Mouse (Mus musculus): ENCODE measurements around the gene Tirap. TPM values are rescaled to one million over a fixed set of nuclear protein-coding genes. Genes with fewer than 3 reads are reported as not detected.

Tirap gene
- polyA plus RNA-seq, 1 experiment from 2014 or later, result 14.1 TPM

DNA sequence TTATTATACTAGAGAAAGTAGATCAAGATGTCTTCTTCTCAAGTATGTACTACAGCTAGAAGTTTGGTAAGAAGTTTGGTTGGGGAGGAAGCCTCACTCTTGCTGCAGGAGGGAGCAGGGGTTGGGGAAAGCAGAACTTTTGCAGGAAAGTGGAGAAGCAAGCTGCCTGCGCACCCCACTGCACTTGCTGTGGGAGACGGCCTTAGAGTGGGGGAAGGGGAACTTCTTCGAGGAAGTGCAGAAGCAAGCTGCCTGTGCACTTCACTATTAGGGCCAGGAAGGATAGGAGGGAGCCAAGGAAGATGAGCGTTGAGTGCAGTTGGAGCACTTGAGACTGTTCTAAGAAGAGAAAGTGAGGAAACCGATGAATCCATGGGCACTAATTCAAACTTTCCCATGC is 16.7 kb downstream of the Tirap start:
- Histone ChIP-seq H3K9me3 (ENCODE audit: control insufficient read depth, low read length) (no peaks in the 10 kb centered on the region), H3K27me3 (replicated peaks; ENCODE audit: control insufficient read depth, insufficient read depth, low read length) (no peaks in the 10 kb centered on the region), H3K36me3 (ENCODE audit: control insufficient read depth, insufficient read depth, low read length) (peaks cover 18% of the 10 kb centered on the region), H3K9ac (ENCODE audit: low read length) (no peak overlapping the region), H3K4me1 (replicated peaks; ENCODE audit: control insufficient read depth, insufficient read depth, low read length) (no peaks in the 10 kb centered on the region), H3K4me2 (ENCODE audit: low read length) (no peak overlapping the region), H3K4me3 (ENCODE audit: low read depth, low read length) (no peak overlapping the region), H3K27ac (ENCODE audit: low read depth) (no peak overlapping the region)
- no peak for ATAC-seq (replicated peaks; ENCODE audit: low FRiP score, low TSS enrichment, low read depth)
- 70% methylated on average over 5 of the region's 5 CpGs for WGBS
- DNase-seq (ENCODE audit: low spot score), result no peak

DNA sequence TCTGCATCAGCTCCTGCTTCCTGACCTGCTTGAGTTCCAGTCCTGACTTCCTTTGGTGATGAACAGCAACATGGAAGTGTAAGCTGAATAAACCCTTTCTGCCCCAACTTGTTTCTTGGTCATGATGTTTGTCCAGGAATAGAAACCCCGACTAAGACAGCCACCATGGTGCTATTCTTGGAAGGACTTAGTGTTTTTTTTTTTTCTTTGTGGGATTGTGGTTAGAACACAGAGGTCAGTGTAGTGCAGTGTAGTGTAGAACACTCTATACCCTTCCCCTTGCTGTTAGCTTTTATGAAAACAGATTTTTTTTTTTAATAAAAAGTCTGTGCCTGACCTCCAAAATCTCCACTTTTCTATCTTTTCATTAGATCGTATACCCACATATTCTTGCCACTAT is 17.3 kb downstream of the Tirap start:
- Histone ChIP-seq H3K4me2 (ENCODE audit: low read length) (no peak overlapping the region), H3K27me3 (replicated peaks; ENCODE audit: control insufficient read depth, insufficient read depth, low read length) (no peaks in the 10 kb centered on the region), H3K9me3 (ENCODE audit: control insufficient read depth, low read length) (no peaks in the 10 kb centered on the region), H3K27ac (ENCODE audit: low read depth) (no peak overlapping the region), H3K4me1 (replicated peaks; ENCODE audit: control insufficient read depth, insufficient read depth, low read length) (no peaks in the 10 kb centered on the region), H3K9ac (ENCODE audit: low read length) (no peak overlapping the region), H3K36me3 (ENCODE audit: control insufficient read depth, insufficient read depth, low read length) (peaks cover 13% of the 10 kb centered on the region; the same call in 1 of the 2 replicates), H3K4me3 (ENCODE audit: low read depth, low read length) (no peak overlapping the region)
- ATAC-seq (replicated peaks; ENCODE audit: low FRiP score, low TSS enrichment, low read depth), result no peak
- no peak for DNase-seq (ENCODE audit: low spot score)
- WGBS, result 83% methylated on average over 2 of the region's 2 CpGs

DNA sequence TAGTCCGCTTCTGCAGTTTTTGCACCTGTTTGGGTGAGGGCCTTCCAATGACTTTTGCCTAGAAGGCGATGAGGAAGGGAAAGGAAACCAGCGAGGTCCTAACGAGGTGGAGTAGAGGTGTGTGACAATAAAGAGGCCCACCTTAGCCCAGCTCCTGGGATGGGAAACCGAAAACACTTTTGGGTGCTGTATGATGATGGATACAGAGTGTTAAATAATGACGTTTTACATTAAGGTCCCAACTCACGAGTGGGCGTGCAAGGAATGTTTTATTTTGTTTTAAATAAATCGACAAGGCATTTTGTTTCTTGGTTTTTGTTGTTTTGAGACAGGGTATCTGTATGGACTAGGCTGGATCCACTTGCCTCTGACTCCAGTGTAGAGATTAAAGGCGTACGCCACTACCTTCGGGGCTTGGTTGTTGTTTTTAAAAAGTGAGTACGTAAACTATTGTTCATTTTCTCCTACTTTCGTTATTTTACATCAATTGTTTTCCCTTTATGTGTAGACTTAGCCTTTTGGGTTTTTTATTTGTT is 23.9 kb downstream of the Tirap start:
- 51% methylated on average over 14 of the region's 14 CpGs for WGBS
- Histone ChIP-seq H3K9ac (ENCODE audit: low read length) (no peak overlapping the region; the same call in 1 of the 2 replicates), H3K27ac (ENCODE audit: low read depth) (no peak overlapping the region), H3K36me3 (ENCODE audit: control insufficient read depth, insufficient read depth, low read length) (no peaks in the 10 kb centered on the region), H3K27me3 (replicated peaks; ENCODE audit: control insufficient read depth, insufficient read depth, low read length) (no peaks in the 10 kb centered on the region), H3K4me2 (ENCODE audit: low read length) (peak overlapping the region; percentile 97), H3K4me1 (replicated peaks; ENCODE audit: control insufficient read depth, insufficient read depth, low read length) (peaks cover 12% of the 10 kb centered on the region), H3K4me3 (ENCODE audit: low read depth, low read length) (peak overlapping the region; percentile 64), H3K9me3 (ENCODE audit: control insufficient read depth, low read length) (no peaks in the 10 kb centered on the region)
- ATAC-seq (replicated peaks; ENCODE audit: low FRiP score, low TSS enrichment, low read depth) (peak; percentile 12; the same call in 1 of the 2 replicates), DNase-seq (ENCODE audit: low spot score) (no peak)

DNA sequence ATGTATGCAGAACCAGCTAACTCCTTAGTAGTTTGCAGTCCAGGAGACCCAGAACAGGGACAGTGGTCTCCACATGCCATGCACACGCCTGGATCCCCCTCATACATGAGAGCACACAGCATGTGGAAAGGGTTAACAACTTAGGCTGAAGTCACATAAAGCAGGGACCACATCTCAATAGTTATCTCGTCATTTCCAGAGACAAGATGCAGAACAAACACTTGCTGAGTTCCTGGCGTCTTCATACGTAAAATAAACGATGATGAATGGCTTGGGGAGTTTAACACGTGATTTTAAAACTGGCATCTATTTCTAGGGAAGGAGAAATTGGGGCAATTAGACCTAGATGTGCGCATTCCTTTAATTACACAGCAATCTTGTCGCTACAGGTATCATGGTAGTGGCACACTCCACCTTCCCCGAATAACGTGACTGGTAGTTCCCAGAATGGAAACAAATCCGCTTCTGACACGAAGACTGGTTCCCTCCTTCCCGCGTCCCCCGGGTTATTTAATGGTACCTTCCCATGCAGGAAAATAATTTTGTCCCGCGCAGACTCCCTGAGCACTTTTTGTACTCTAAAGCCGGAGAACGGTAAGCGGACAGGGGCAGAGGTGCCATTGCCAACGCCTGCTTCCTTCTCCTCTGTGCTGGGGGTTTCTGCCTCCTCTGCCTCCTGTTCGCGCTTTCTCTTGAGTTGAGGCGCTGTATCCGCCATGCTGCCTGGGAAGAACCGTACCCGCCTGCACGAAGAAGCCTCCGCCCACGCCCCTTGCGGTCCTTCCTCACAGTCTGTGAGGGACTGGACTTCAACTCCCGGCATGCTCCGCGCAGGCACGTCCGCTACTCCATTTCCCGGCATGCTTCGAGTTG is 24.6 kb downstream of the Tirap start, which contains the start of gene Dcps:
Gene Dcps, minus strand, starts transcription at position 811 of the 873 bp plus-strand sequence.
- peak within 1 kb of the TSS; percentile 64 for H3K4me3 ChIP-seq (ENCODE audit: low read depth, low read length)
- H3K9me3 ChIP-seq (ENCODE audit: control insufficient read depth, low read length), result no peaks in the 10 kb centered on the region
- H3K27ac ChIP-seq (ENCODE audit: low read depth), result peak within 1 kb of the TSS; percentile 70; the same call in 1 of the 2 replicates
- H3K27me3 ChIP-seq (replicated peaks; ENCODE audit: control insufficient read depth, insufficient read depth, low read length), result no peaks in the 10 kb centered on the region
- ATAC-seq (replicated peaks; ENCODE audit: low FRiP score, low TSS enrichment, low read depth) (peak; percentile 99), DNase-seq (ENCODE audit: low spot score) (peak; percentile 97)
- peaks cover 2% of the 10 kb centered on the region; the same call in 1 of the 2 replicates for H3K36me3 ChIP-seq (ENCODE audit: control insufficient read depth, insufficient read depth, low read length)
- H3K9ac ChIP-seq (ENCODE audit: low read length), result peak within 1 kb of the TSS; percentile 63
- peak within 1 kb of the TSS; percentile 97 for H3K4me2 ChIP-seq (ENCODE audit: low read length)
- H3K4me1 ChIP-seq (replicated peaks; ENCODE audit: control insufficient read depth, insufficient read depth, low read length), result peaks cover 12% of the 10 kb centered on the region
- WGBS, result under 1% methylated on average over 38 of the region's 38 CpGs

DNA sequence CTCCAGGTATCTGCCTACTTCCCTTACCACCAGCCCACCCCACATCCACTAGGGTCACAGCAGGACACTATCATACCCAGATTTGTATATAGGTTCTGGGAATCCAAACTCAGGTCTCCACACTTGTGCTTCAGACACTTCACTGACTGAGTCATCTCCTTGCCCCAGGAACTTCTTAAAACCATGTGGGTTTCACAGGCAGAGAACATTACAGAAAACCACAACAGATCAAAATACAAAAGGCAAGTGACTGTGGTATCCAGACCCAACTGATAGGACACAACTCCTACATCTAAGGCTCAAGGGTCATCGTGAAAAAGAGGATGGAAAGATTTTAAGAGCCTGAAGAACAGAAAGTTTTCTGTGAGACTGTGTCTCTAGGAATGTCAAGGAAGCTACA is 26.8 kb downstream of the Tirap start:
- peaks cover 12% of the 10 kb centered on the region for H3K4me1 ChIP-seq (replicated peaks; ENCODE audit: control insufficient read depth, insufficient read depth, low read length)
- H3K4me3 ChIP-seq (ENCODE audit: low read depth, low read length), result no peak overlapping the region
- peaks cover 17% of the 10 kb centered on the region; the same call in 1 of the 2 replicates for H3K36me3 ChIP-seq (ENCODE audit: control insufficient read depth, insufficient read depth, low read length)
- no peaks in the 10 kb centered on the region for H3K9me3 ChIP-seq (ENCODE audit: control insufficient read depth, low read length)
- 88% methylated on average over 1 of the region's 1 CpGs for WGBS
- H3K27me3 ChIP-seq (replicated peaks; ENCODE audit: control insufficient read depth, insufficient read depth, low read length), result no peaks in the 10 kb centered on the region
- H3K27ac ChIP-seq (ENCODE audit: low read depth), result no peak overlapping the region
- ATAC-seq (replicated peaks; ENCODE audit: low FRiP score, low TSS enrichment, low read depth) (no peak), DNase-seq (ENCODE audit: low spot score) (no peak)
- no peak overlapping the region for H3K9ac ChIP-seq (ENCODE audit: low read length)
- H3K4me2 ChIP-seq (ENCODE audit: low read length), result no peak overlapping the region

DNA sequence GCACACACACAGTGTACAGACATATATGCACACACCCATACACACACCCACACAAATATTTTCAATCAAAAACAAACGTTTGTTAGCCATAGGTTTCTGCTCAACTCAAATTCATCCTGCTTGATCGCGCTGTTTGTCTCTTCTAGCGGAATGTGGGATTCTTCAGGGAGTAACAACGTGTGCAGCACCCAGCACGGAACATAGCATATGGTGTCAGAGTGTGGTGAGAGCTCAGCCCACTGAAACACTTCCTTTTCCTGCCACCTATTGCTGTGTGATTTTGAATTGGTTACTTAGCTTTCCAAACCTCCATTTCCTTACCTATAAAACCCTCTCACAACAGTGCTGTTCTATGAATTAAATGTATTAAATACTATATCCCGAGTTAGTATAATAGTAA is 30.0 kb downstream of the Tirap start:
- WGBS, result 90% methylated on average over 7 of the region's 7 CpGs

DNA sequence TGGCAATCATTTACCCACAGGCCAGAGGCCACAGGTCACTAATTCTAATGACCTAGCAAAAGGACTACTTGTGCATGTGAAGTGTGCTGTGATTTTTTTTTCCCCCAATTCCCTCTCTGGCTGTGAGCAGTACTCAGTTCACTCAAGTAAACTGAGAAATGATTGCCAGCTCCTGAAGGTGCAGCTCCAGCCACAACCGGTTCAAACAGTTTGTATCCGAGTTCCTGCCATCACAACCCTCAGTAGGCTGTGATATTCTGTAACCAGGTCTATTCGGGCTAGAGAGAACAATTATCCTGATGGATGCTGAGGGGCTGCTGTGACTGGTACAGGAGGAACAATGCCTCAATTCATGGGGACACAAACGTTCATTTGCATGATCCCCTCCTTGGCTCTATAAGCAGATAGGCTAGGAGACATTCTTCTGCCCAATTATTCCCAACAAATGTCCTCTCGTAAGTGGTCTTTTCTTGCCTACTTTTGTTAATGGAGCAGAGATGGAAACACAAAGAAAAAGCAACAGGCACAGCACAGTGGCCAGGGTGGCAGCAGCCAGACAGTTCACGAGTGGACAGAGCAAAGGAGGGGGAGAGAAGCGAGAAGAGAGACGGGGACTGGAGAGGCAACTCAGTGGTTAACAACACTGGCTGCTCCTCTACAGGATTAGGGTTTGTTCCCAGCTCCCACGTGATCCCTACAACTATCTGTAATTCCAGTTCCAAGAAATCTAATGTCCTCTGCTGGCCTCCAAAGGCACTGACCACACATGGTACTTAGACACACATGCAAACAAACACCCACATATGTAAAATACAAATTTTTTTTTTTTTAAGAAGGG is 33.1 kb downstream of the Tirap start:
- Histone ChIP-seq H3K4me1 (replicated peaks; ENCODE audit: control insufficient read depth, insufficient read depth, low read length) (no peaks in the 10 kb centered on the region), H3K27ac (ENCODE audit: low read depth) (no peak overlapping the region), H3K4me2 (ENCODE audit: low read length) (no peak overlapping the region), H3K9me3 (ENCODE audit: control insufficient read depth, low read length) (no peaks in the 10 kb centered on the region), H3K27me3 (replicated peaks; ENCODE audit: control insufficient read depth, insufficient read depth, low read length) (no peaks in the 10 kb centered on the region), H3K36me3 (ENCODE audit: control insufficient read depth, insufficient read depth, low read length) (peaks cover 20% of the 10 kb centered on the region; the same call in 1 of the 2 replicates), H3K4me3 (ENCODE audit: low read depth, low read length) (no peak overlapping the region), H3K9ac (ENCODE audit: low read length) (no peak overlapping the region)
- ATAC-seq (replicated peaks; ENCODE audit: low FRiP score, low TSS enrichment, low read depth), result no peak
- no peak for DNase-seq (ENCODE audit: low spot score)
- 67% methylated on average over 9 of the region's 9 CpGs for WGBS

More for the DNA sequence above, 30.0 kb downstream of the Tirap start:
- H3K27me3 ChIP-seq (replicated peaks; ENCODE audit: control insufficient read depth, insufficient read depth, low read length), result no peaks in the 10 kb centered on the region
- H3K36me3 ChIP-seq (ENCODE audit: control insufficient read depth, insufficient read depth, low read length), result peaks cover 17% of the 10 kb centered on the region; the same call in 1 of the 2 replicates
- no peak for ATAC-seq (replicated peaks; ENCODE audit: low FRiP score, low TSS enrichment, low read depth)
- H3K4me2 ChIP-seq (ENCODE audit: low read length), result no peak overlapping the region
- no peak overlapping the region for H3K4me3 ChIP-seq (ENCODE audit: low read depth, low read length)
- H3K9me3 ChIP-seq (ENCODE audit: control insufficient read depth, low read length), result no peaks in the 10 kb centered on the region
- peaks cover 8% of the 10 kb centered on the region for H3K4me1 ChIP-seq (replicated peaks; ENCODE audit: control insufficient read depth, insufficient read depth, low read length)
- H3K27ac ChIP-seq (ENCODE audit: low read depth), result no peak overlapping the region
- no peak for DNase-seq (ENCODE audit: low spot score)
- H3K9ac ChIP-seq (ENCODE audit: low read length), result no peak overlapping the region

DNA sequence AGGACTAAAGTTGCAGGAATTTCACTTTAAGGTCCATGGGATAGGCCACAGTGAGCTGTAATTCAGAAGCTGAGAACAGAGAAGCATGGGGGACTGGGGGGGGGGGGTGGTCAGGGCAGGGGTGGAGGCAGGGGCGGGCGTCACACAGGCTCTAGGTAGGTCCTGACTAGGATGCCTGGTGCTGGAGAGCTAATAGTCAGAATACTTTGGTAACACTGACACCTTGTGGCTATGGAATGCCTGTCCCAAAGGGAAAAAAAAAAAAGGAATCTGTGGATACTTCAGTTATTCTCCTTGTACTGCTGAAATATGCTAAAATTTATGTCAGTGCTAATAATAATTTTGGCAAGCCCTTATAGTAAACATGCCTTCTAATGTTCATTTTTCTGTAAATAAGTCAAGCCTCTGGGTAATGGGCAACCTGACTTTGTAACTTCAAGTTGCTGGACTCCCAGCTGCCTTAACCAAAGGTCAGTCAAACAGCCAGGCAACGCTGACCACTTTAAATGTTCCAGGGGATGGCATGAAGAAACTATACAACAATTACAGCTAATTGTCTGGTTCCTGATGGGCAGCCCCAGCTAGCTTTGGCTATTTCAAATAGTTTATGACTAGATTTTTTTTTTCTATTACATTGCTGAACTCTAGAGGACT is 33.8 kb downstream of the Tirap start:
- Histone ChIP-seq H3K27ac (ENCODE audit: low read depth) (no peak overlapping the region), H3K36me3 (ENCODE audit: control insufficient read depth, insufficient read depth, low read length) (peaks cover 20% of the 10 kb centered on the region; the same call in 1 of the 2 replicates), H3K27me3 (replicated peaks; ENCODE audit: control insufficient read depth, insufficient read depth, low read length) (no peaks in the 10 kb centered on the region), H3K4me2 (ENCODE audit: low read length) (no peak overlapping the region), H3K9ac (ENCODE audit: low read length) (no peak overlapping the region), H3K9me3 (ENCODE audit: control insufficient read depth, low read length) (no peaks in the 10 kb centered on the region), H3K4me1 (replicated peaks; ENCODE audit: control insufficient read depth, insufficient read depth, low read length) (no peaks in the 10 kb centered on the region), H3K4me3 (ENCODE audit: low read depth, low read length) (no peak overlapping the region)
- 24% methylated on average over 3 of the region's 3 CpGs for WGBS
- ATAC-seq (replicated peaks; ENCODE audit: low FRiP score, low TSS enrichment, low read depth) (0 out of 2 replicates have a peak, but pooled peaks have one; percentile 24), DNase-seq (ENCODE audit: low spot score) (no peak)

Data from intestine, embryonic 14.5 days (tissue).